Mouse (Mus musculus): ENCODE data around the gene Mxd3. TPM values are rescaled to one million over a fixed set of nuclear protein-coding genes. Genes with fewer than 3 reads are reported as not detected.

The Mxd3 gene
- polyA plus RNA-seq, 1 experiment from 2014 or later, result 21.1 TPM

- peaks cover 24% of the 10 kb centered on the region for H3K36me3 ChIP-seq
- peak; percentile 6; the same call in 1 of the 2 replicates for ATAC-seq (ENCODE audit: extremely low read depth, insufficient number of reproducible peaks, low FRiP score, low TSS enrichment)
- under 1% methylated on average over 28 of the region's 29 CpGs for WGBS
- H3K27me3 ChIP-seq (replicated peaks), result peaks cover 3% of the 10 kb centered on the region; the same call in 1 of the 2 replicates
- peak overlapping the region; percentile 90 for H3K27ac ChIP-seq (replicated peaks)
- peak overlapping the region; percentile 83 for H3K4me3 ChIP-seq
- H3K9me3 ChIP-seq, result no peaks in the 10 kb centered on the region
- H3K4me1 ChIP-seq, result peaks cover 48% of the 10 kb centered on the region
- peak overlapping the region; percentile 86 for H3K9ac ChIP-seq
- H3K4me2 ChIP-seq, result peak overlapping the region; percentile 95
Measured at GRCm38 (mm10) chr13:55329109-55329682, 427 bp downstream of the Mxd3 start.

GRCm38 (mm10) chr13:55328641-55329040, 982 bp downstream of the Mxd3 start:
- no peak for ATAC-seq (ENCODE audit: extremely low read depth, insufficient number of reproducible peaks, low FRiP score, low TSS enrichment)
- 72% methylated on average over 4 of the region's 4 CpGs for WGBS

GRCm38 (mm10) chr13:55328171-55328570, 1.5 kb downstream of the Mxd3 start:
- Histone ChIP-seq H3K9me3 (no peaks in the 10 kb centered on the region), H3K36me3 (peaks cover 35% of the 10 kb centered on the region), H3K9ac (peak overlapping the region; percentile 86), H3K4me1 (peaks cover 59% of the 10 kb centered on the region), H3K27me3 (replicated peaks) (peaks cover 3% of the 10 kb centered on the region; the same call in 1 of the 2 replicates), H3K27ac (replicated peaks) (no peak overlapping the region), H3K4me2 (peak overlapping the region; percentile 95), H3K4me3 (peak overlapping the region; percentile 83)
- 82% methylated on average over 6 of the region's 6 CpGs for WGBS
- ATAC-seq (ENCODE audit: extremely low read depth, insufficient number of reproducible peaks, low FRiP score, low TSS enrichment), result no peak

More at GRCm38 (mm10) chr13:55328641-55329040, 982 bp downstream of the Mxd3 start:
- Histone ChIP-seq H3K4me2 (peak overlapping the region; percentile 95), H3K4me3 (peak overlapping the region; percentile 83), H3K27me3 (replicated peaks) (peaks cover 3% of the 10 kb centered on the region; the same call in 1 of the 2 replicates), H3K36me3 (peaks cover 30% of the 10 kb centered on the region), H3K9ac (peak overlapping the region; percentile 86), H3K27ac (replicated peaks) (peak overlapping the region; percentile 90; the same call in 1 of the 2 replicates), H3K4me1 (peaks cover 54% of the 10 kb centered on the region), H3K9me3 (no peaks in the 10 kb centered on the region)

- Histone ChIP-seq H3K36me3 (peaks cover 40% of the 10 kb centered on the region), H3K27me3 (replicated peaks) (peaks cover 3% of the 10 kb centered on the region; the same call in 1 of the 2 replicates), H3K27ac (replicated peaks) (peak overlapping the region; percentile 59), H3K9me3 (no peaks in the 10 kb centered on the region), H3K4me3 (peak overlapping the region; percentile 83), H3K9ac (peak overlapping the region; percentile 86), H3K4me2 (peak overlapping the region; percentile 95), H3K4me1 (peaks cover 64% of the 10 kb centered on the region)
- WGBS, result 5% methylated on average over 2 of the region's 8 CpGs
- no peak for ATAC-seq (ENCODE audit: extremely low read depth, insufficient number of reproducible peaks, low FRiP score, low TSS enrichment)
Measured at GRCm38 (mm10) chr13:55327633-55328032, 2.0 kb downstream of the Mxd3 start.

- peak overlapping the region; percentile 95; the same call in 1 of the 2 replicates for H3K4me2 ChIP-seq
- 40% methylated on average over 4 of the region's 4 CpGs for WGBS
- H3K4me1 ChIP-seq, result peaks cover 66% of the 10 kb centered on the region
- ATAC-seq (ENCODE audit: extremely low read depth, insufficient number of reproducible peaks, low FRiP score, low TSS enrichment), result no peak
- no peak overlapping the region for H3K9ac ChIP-seq
- H3K36me3 ChIP-seq, result peaks cover 40% of the 10 kb centered on the region
- H3K9me3 ChIP-seq, result no peaks in the 10 kb centered on the region
- H3K27me3 ChIP-seq (replicated peaks), result peaks cover 3% of the 10 kb centered on the region; the same call in 1 of the 2 replicates
- H3K27ac ChIP-seq (replicated peaks), result peak overlapping the region; percentile 59
- no peak overlapping the region; the same call in 1 of the 2 replicates for H3K4me3 ChIP-seq
Measured at GRCm38 (mm10) chr13:55327169-55327568, 2.5 kb downstream of the Mxd3 start.

GRCm38 (mm10) chr13:55325596-55325995, 4.0 kb downstream of the Mxd3 start:
- H3K27me3 ChIP-seq (replicated peaks), result no peaks in the 10 kb centered on the region
- no peak for ATAC-seq (ENCODE audit: extremely low read depth, insufficient number of reproducible peaks, low FRiP score, low TSS enrichment)
- H3K9me3 ChIP-seq, result no peaks in the 10 kb centered on the region
- no peak overlapping the region for H3K27ac ChIP-seq (replicated peaks)
- H3K4me3 ChIP-seq, result no peak overlapping the region
- H3K4me1 ChIP-seq, result peaks cover 65% of the 10 kb centered on the region
- WGBS, result 83% methylated on average over 10 of the region's 11 CpGs
- H3K36me3 ChIP-seq, result peaks cover 43% of the 10 kb centered on the region
- no peak overlapping the region for H3K4me2 ChIP-seq
- no peak overlapping the region for H3K9ac ChIP-seq

- Histone ChIP-seq H3K9ac (peak overlapping the region; percentile 98), H3K9me3 (no peaks in the 10 kb centered on the region), H3K27me3 (replicated peaks) (no peaks in the 10 kb centered on the region), H3K4me2 (peak overlapping the region; percentile 97), H3K27ac (replicated peaks) (peak overlapping the region; percentile 86), H3K4me1 (peaks cover 47% of the 10 kb centered on the region), H3K36me3 (peaks cover 75% of the 10 kb centered on the region), H3K4me3 (peak overlapping the region; percentile 95)
- WGBS, result 1% methylated on average over 31 of the region's 31 CpGs
- no peak for ATAC-seq (ENCODE audit: extremely low read depth, insufficient number of reproducible peaks, low FRiP score, low TSS enrichment)
Measured at GRCm38 (mm10) chr13:55322130-55322825, 7.3 kb downstream of the Mxd3 start.

- H3K9me3 ChIP-seq, result no peaks in the 10 kb centered on the region
Measured at GRCm38 (mm10) chr13:55321434-55322129, 8.0 kb downstream of the Mxd3 start, which contains the start of gene Rab24. Gene Rab24 (minus strand): TSS chr13:55321946.

GRCm38 (mm10) chr13:55319931-55320533, 9.6 kb downstream of the Mxd3 start, which contains the start of gene Prelid1:
Gene Prelid1 (plus strand): TSS chr13:55320500.
- H3K27me3 ChIP-seq (replicated peaks), result no peaks in the 10 kb centered on the region
- H3K27ac ChIP-seq (replicated peaks), result peak within 1 kb of the TSS; percentile 86
- peak within 1 kb of the TSS; percentile 97 for H3K4me2 ChIP-seq
- H3K4me1 ChIP-seq, result peaks cover 35% of the 10 kb centered on the region
- H3K9me3 ChIP-seq, result no peaks in the 10 kb centered on the region
- H3K9ac ChIP-seq, result peak within 1 kb of the TSS; percentile 98
- peak within 1 kb of the TSS; percentile 95 for H3K4me3 ChIP-seq
- 51% methylated on average over 4 of the region's 4 CpGs for WGBS
- ATAC-seq (ENCODE audit: extremely low read depth, insufficient number of reproducible peaks, low FRiP score, low TSS enrichment), result no peak
- peaks cover 80% of the 10 kb centered on the region for H3K36me3 ChIP-seq

More at GRCm38 (mm10) chr13:55321434-55322129, 8.0 kb downstream of the Mxd3 start, which contains the start of gene Rab24:
- ATAC-seq (ENCODE audit: extremely low read depth, insufficient number of reproducible peaks, low FRiP score, low TSS enrichment), result peak; percentile 81
- Histone ChIP-seq H3K4me2 (peak within 1 kb of the TSS; percentile 97), H3K36me3 (peaks cover 81% of the 10 kb centered on the region), H3K4me3 (peak within 1 kb of the TSS; percentile 95), H3K4me1 (peaks cover 43% of the 10 kb centered on the region), H3K27me3 (replicated peaks) (no peaks in the 10 kb centered on the region), H3K9ac (peak within 1 kb of the TSS; percentile 98), H3K27ac (replicated peaks) (peak within 1 kb of the TSS; percentile 86)
- under 1% methylated on average over 72 of the region's 73 CpGs for WGBS

- H3K27me3 ChIP-seq (replicated peaks), result no peaks in the 10 kb centered on the region
- no peak overlapping the region for H3K4me3 ChIP-seq
- H3K9ac ChIP-seq, result no peak overlapping the region
- no peak overlapping the region for H3K27ac ChIP-seq (replicated peaks)
- H3K36me3 ChIP-seq, result peaks cover 81% of the 10 kb centered on the region
- no peak for ATAC-seq (ENCODE audit: extremely low read depth, insufficient number of reproducible peaks, low FRiP score, low TSS enrichment)
- H3K4me2 ChIP-seq, result no peak overlapping the region
- no peaks in the 10 kb centered on the region for H3K9me3 ChIP-seq
- peaks cover 27% of the 10 kb centered on the region for H3K4me1 ChIP-seq
- WGBS, result 83% methylated on average over 3 of the region's 3 CpGs
Measured at GRCm38 (mm10) chr13:55318351-55318750, 11.3 kb downstream of the Mxd3 start.

Data from heart, embryonic 13.5 days (tissue).